Mouse (Mus musculus) kidney, adult 10 weeks (tissue): Measurements from ENCODE around the gene Gstz1. TPM values are rescaled to one million over a fixed set of nuclear protein-coding genes. Genes with fewer than 3 reads are reported as not detected.

Experiments used
- polyA plus RNA-seq: library from polyadenylated mRNA; stranded (reverse); fragments of 350-450 nt; fragmentation: Illumina TruSeq; extraction: RNeasy Lipid Tissue Mini Kit (QIAGEN cat#74804); gene quantifications from one replicate; pipeline ENCODE4 v1.2.3, GENCODE M21; 2014; ENCODE audit warnings: low read depth, low replicate concordance

Gene Gstz1
- 292 TPM for polyA plus RNA-seq

GRCm38 (mm10) chr12:87146966-87147365 is at the start of gene Gstz1:
TSS of gene Gstz1 (plus strand) at chr12:87147165.

GRCm38 (mm10) chr12:87102165-87102631 is 44.8 kb upstream of the Gstz1 start, which contains the start of gene Ngb:
TSS of gene Ngb (minus strand) at chr12:87102539.

GRCm38 (mm10) chr12:87147395-87148089 is 577 bp downstream of the Gstz1 start, which contains the start of gene Pomt2:
TSS of gene Pomt2 (minus strand) at chr12:87147968.

GRCm38 (mm10) chr12:87199206-87199972 is 52.4 kb downstream of the Gstz1 start, which contains the start of gene Samd15:
TSS of gene Samd15 (plus strand) at chr12:87199723.

GRCm38 (mm10) chr12:87199973-87200586 is 53.1 kb downstream of the Gstz1 start, which contains the start of gene Tmed8:
TSS of gene Tmed8 (minus strand) at chr12:87200454.

Other genes with a start within 250 kb of the Gstz1 start
- 20.9 TPM for gene Cipc, start 200.1 kb upstream of the Gstz1 start, polyA plus RNA-seq
- gene Zdhhc22, start 156.7 kb upstream of the Gstz1 start, polyA plus RNA-seq: not detected
- not detected for gene Tmem63c, start 125.8 kb upstream of the Gstz1 start, polyA plus RNA-seq
- not detected for gene Ngb, start 44.6 kb upstream of the Gstz1 start, polyA plus RNA-seq
- gene Pomt2, start 803 bp downstream of the Gstz1 start, polyA plus RNA-seq: 9.8 TPM
- 2.5 TPM for gene Samd15, start 52.6 kb downstream of the Gstz1 start, polyA plus RNA-seq
- 20.1 TPM for gene Tmed8, start 53.3 kb downstream of the Gstz1 start, polyA plus RNA-seq
- 1.0 TPM for gene Noxred1, start 91.6 kb downstream of the Gstz1 start, polyA plus RNA-seq
- 30.1 TPM for gene Vipas39, start 119.1 kb downstream of the Gstz1 start, polyA plus RNA-seq
- gene Ahsa1, start 119.3 kb downstream of the Gstz1 start, polyA plus RNA-seq: 141 TPM
- gene Ism2, start 152.5 kb downstream of the Gstz1 start, polyA plus RNA-seq: not detected
- gene Sptlc2, start 241.2 kb downstream of the Gstz1 start, polyA plus RNA-seq: 153 TPM